Mouse (Mus musculus) activated CD4-positive, CD25-positive, alpha-beta regulatory T cell, adult 4 months (primary cell): ENCODE measurements around the gene Btla. TPM values are rescaled to one million over a fixed set of nuclear protein-coding genes. Genes with fewer than 3 reads are reported as not detected.
A peak's percentile ranks its signal among the peaks of the same experiment; 100 is the strongest.

Source experiments
- ATAC-seq: one replicate; pipeline ENCODE4 v1.8.0; 2017
- polyA plus RNA-seq, 2 experiments: library from polyadenylated mRNA; unstranded; fragments of 100-300 nt; shearing (Covaris generic); gene quantifications; one replicate each; pipeline ENCODE4 v1.2.1; 2017

Gene Btla
- polyA plus RNA-seq: 10 to 100 TPM; 49.7 to 64.9 TPM

DNA sequence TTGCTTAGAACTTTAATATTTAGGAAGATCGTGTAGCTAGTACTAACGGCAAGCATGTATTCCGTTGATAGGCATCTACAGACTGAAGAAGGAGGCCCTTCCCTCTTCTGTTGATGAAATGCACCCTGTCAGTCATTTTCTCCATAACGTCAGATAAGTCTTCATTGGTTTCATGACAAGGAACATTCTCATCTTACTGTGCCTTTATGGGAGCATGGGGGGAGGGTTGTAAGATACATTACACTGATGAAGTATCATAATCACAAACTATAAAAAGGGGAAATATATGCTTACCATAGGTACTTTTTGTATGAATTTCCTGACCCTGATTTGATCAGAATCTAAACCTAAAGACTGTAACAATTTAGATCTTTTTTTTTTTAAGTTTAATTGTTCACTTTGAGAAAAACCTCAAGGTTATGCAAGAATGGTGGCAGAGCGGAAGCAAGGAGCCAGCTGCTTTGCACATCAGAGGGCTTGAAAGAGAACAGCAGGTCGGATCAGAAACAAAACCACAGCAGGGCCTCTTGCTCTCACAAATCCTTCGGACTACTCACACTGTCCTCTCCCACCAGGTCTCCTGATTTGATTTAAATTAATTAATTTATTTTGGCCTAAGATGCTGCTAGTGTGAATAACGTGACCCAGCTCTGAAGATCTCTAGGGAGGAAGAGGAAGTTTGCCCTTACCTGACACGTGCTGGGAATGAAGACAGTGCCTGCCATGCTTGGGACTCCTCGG lies at the start of gene Btla:
Btla (plus strand) TSS at position 668 of the 741 bp plus-strand sequence.
- peak; percentile 69 for ATAC-seq

GRCm38 (mm10) chr16:45178552-45178951 lies 45.6 kb upstream of the Btla start:
- no peak for ATAC-seq

GRCm38 (mm10) chr16:45181824-45182223 lies 42.3 kb upstream of the Btla start:
- peak; percentile 32 for ATAC-seq

GRCm38 (mm10) chr16:45192613-45193012 lies 31.5 kb upstream of the Btla start:
- peak; percentile 63 for ATAC-seq

DNA sequence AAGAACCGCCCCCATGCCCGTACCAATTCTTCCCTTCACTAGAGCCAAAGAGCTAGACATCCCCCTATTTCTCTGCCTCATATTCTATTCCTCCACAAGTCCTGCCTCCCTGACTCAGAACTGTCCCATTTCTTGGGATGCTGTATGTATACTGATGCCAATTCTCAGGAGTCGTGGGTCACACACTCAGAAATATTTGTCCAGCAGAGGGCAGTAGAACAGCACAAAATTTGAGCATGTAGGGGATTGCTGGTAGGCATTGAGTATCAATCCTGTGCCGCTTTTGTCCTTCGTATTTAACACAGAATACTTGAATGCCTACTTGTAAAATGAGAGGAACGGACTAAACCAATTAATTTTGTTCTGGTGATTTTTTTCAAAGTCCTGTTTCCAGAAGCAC lies 27.3 kb upstream of the Btla start:
- peak; percentile 67 for ATAC-seq

- ATAC-seq: no peak
Measured at GRCm38 (mm10) chr16:45201395-45201794, 22.7 kb upstream of the Btla start.

DNA sequence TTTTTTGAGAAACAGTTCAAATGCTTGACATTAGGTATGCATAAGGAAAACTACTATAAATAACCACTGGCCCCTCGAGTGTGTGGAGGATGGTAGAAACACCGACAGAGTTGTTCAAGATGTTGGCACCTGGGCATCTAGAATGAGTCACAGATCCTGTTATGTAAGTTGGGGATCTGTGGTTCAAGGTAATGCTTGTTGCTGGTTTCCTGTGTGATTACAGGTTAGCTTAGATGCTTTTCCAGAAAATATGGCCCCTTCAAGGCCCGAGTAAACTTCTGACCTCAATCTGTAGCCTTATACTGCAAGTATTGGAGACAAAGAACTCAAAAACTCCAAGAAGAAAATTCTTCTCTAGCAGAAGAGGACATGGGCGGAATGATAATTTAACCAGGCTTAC lies 19.7 kb upstream of the Btla start:
- peak; percentile 36 for ATAC-seq

GRCm38 (mm10) chr16:45204859-45205670 lies 19.1 kb upstream of the Btla start:
- ATAC-seq: no peak

DNA sequence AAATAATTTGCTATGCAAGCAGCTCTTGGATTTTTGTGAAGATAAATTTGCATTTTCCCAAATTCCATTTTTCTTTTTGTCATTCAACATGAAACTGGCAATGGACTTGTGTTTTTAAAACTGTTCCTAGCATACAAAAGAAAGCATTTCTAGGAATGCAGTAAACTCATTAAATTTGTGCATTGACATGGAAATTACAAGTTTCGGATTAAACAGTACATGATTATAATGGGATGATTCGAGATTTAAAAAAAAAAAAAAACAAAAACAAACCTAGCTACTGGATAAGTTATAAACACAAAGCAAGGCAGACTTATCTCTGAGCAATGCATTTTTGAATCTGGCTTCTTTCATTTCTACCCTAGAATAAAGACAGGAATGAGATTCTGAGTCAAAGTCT lies 2.1 kb upstream of the Btla start:
- no peak for ATAC-seq

GRCm38 (mm10) chr16:45222771-45223170 lies 1.3 kb upstream of the Btla start:
- ATAC-seq: no peak

DNA sequence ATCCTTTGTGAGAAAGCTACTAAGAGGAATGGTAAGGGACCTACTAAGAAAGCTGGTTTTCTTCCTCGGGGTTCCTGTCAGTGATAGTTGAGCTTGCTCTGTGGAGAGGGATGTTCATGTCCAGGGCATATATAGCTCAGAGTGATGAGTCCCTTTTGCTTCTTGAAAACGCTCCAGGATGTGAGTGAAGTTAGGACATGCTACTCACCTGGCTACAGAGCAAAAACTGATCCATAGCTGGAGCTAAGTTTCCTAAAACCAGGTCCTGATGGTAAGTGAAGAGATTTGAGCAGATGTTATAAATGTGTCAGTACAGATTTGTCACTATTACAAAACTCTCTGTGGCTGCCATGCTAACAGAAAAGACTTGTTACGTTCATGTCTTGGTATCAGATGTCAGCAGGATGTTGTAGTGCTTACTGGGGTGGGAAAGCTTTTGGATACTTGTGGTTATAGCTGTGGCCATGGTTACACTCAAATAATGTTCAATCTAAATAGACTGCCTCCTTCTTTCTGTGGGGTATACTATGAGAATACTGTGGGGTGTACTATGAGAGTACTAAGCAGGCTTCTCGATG lies 405 bp downstream of the Btla start:
- ATAC-seq: peak; percentile 63

- no peak for ATAC-seq
Measured at GRCm38 (mm10) chr16:45227002-45227401, 2.9 kb downstream of the Btla start.

GRCm38 (mm10) chr16:45231296-45231695 lies 7.2 kb downstream of the Btla start:
- no peak for ATAC-seq

DNA sequence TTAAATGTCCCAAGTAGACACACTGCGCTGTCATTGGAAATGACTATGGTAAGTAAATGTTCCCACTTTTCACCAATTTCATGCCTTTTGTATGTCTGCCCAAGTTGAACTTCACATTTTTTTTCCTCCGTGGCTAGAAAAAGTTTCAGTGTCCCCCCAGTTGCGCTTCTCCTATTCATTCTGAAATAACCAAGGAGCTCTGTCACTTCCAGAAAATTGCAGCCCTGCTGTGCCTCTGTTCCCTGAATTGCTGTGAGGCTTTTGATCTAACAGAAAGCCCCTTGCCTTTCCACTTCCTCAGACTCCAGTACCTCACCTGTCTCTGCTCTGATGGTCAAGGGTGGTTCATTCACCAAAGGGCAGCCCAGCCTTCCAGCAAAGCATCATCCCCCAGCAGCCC lies 8.9 kb downstream of the Btla start:
- ATAC-seq: peak; percentile 28

GRCm38 (mm10) chr16:45242700-45243099 lies 18.6 kb downstream of the Btla start:
- no peak for ATAC-seq

- no peak for ATAC-seq
Measured at GRCm38 (mm10) chr16:45244930-45245472, 20.9 kb downstream of the Btla start.

DNA sequence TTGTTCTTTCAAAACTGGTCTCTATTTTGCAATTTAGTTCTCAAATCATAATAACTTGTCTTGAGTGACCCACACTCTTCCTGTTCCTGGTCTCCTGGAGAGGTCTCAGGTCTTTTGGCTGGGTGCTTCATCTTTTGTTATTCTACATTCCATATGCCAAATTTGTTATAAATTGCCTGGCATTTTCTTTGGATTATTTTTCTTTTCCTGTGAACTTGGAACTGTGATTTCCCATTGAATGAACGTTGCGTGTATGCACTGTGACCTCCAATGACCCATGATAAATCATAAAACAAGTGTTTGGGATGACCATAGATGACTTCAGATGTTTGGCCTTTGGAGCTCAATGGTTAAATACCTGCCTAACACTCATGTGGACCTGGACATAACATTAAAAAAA lies 25.6 kb downstream of the Btla start:
- no peak for ATAC-seq

DNA sequence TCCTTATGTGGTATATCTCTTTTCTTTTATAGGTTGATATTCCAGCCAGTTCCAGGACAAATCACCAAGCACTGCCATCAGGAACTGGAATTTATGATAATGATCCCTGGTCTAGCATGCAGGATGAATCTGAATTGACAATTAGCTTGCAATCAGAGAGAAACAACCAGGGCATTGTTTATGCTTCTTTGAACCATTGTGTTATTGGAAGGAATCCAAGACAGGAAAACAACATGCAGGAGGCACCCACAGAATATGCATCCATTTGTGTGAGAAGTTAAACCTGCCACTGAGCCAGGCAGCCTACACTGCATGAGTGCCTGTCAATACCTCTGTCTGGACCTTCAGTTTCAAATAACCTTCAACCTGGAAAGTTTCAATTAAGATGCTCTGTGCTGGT lies 26.2 kb downstream of the Btla start:
- no peak for ATAC-seq

GRCm38 (mm10) chr16:45251773-45252413 lies 27.8 kb downstream of the Btla start:
- peak; percentile 77 for ATAC-seq

DNA sequence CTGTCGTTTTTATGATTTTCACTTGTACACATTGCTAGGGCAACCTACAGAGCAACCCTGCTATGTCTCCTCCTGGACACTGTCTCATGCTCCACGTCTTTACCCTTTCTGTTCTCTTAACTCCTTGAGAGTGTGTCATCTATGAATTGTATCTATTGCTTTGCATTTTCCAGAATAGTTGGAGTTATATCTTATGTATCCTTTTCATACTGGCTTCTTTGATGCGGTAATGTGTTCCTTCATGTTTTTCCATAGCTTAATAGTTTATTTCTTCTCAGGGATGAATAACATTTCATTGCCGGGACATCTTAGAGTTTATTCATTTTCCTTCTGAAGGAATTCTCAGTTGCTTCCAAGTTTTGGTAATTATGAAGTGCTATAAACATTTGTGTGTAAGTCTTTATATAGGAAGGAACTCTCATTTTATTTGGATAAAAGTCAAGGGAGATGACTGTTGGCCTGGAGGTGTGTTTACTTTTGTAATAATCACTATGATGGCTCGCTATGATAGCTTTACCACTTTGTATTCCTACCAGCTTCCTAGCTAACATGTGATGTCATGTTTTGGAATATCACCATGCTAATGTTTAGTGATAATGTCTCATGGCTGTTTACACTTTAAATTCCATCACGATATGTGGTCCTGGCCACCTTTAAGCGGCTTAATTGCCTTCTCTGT lies 31.2 kb downstream of the Btla start:
- ATAC-seq: no peak

DNA sequence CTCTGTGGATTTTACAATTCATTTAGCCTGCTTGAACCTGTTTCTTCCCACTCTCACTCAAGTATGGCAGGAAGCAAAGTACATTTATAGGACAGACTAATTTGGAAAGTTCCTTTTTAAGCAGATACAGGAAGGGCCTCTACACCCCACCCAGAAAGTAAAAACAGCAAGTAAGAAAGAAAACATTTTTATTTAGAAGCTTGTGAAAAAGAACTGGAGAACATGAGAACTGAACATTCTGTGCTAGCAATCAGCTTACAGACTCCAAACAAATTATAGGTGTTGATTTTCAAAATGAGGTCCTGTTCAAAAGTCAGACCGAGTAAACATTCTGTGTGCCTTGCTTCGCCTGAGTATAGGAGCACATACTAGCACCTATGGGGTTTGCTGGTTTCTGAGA lies 32.8 kb downstream of the Btla start:
- no peak for ATAC-seq

GRCm38 (mm10) chr16:45257567-45257966 lies 33.5 kb downstream of the Btla start:
- ATAC-seq: no peak
